Mouse (Mus musculus) liver, postnatal 0 days (tissue): Measurements from ENCODE around the gene Tcf7l2. TPM values are rescaled to one million over a fixed set of nuclear protein-coding genes. Genes with fewer than 3 reads are reported as not detected.

ENCODE experiments used
- ATAC-seq: fragments of 200-750 bp; cut with Nextera tagmentation; 2 replicates; pipeline ENCODE4 v1.8.0; 2017; ENCODE audit warnings: mild to moderate bottlenecking, moderate library complexity
- DNase-seq: peaks from one replicate; pipeline ENCODE4 v3.0.0-alpha.2; 2016
- H3K27ac ChIP-seq: fragments of 300-500 bp; sonication (generic); 2 replicates; pipeline ENCODE4 v1.5.1; 2014; ENCODE audit warnings: antibody characterized with exemption, moderate library complexity, mild to moderate bottlenecking, low read depth
- H3K27me3 ChIP-seq: fragments of 300-500 bp; sonication (generic); 2 replicates; pipeline ENCODE4 v1.6.1; 2014; ENCODE audit warnings: low read length, control low read depth, mixed read lengths; ENCODE audit not compliant: insufficient read depth
- H3K36me3 ChIP-seq: fragments of 300-500 bp; sonication (generic); replicated peaks from 2 replicates; pipeline ENCODE4 v1.6.1; 2014; ENCODE audit warnings: mild to moderate bottlenecking, control low read depth, low read length, moderate library complexity, mixed read lengths; ENCODE audit not compliant: insufficient read depth
- H3K4me1 ChIP-seq: fragments of 300-500 bp; sonication (generic); 2 replicates; pipeline ENCODE4 v1.6.1; 2014; ENCODE audit warnings: antibody characterized with exemption, mild to moderate bottlenecking, control low read depth; ENCODE audit not compliant: insufficient read depth
- H3K4me2 ChIP-seq: fragments of 300-500 bp; sonication (generic); 2 replicates; pipeline ENCODE4 v1.6.1; 2014; ENCODE audit warnings: low read depth, mild to moderate bottlenecking, low read length, moderate library complexity, mixed read lengths
- H3K4me3 ChIP-seq: fragments of 300-500 bp; sonication (generic); 2 replicates; pipeline ENCODE4 v1.5.1; 2014; ENCODE audit warnings: low read depth, low read length
- H3K9ac ChIP-seq: fragments of 300-500 bp; sonication (generic); replicated peaks from 2 replicates; pipeline ENCODE4 v1.6.1; 2014; ENCODE audit warnings: mild to moderate bottlenecking, moderate library complexity
- H3K9me3 ChIP-seq: fragments of 300-500 bp; sonication (generic); 2 replicates; pipeline ENCODE4 v1.6.1; 2016; ENCODE audit warnings: mild to moderate bottlenecking, control low read depth, low read length, mixed read lengths
- CTCF ChIP-seq: sonication (generic); IDR thresholded peaks from 2 replicates; pipeline ENCODE4 v1.5.1; 2016; ENCODE audit warnings: antibody characterized with exemption, low read depth
- EP300 ChIP-seq: IDR thresholded peaks from 2 replicates; pipeline ENCODE4 v1.6.1; 2016; ENCODE audit warnings: antibody characterized with exemption, low read depth, mild to moderate bottlenecking
- WGBS: fragments of 180-500 bp; shearing (Covaris S2); extraction: QIAGEN DNeasy Blood & Tissue Kit; methylation state at CpG from one replicate; pipeline ENCODE4 v1.1.7; 2014; ENCODE audit not compliant: insufficient replicate concordance; 5-methylcytosine and 5-hydroxymethylcytosine counted together
- polyA plus RNA-seq: library from polyadenylated mRNA; unstranded; fragments of >200 nt; fragmentation: Nextera tagmentation; extraction: Ambion mirVana; gene quantifications from 2 replicates; pipeline ENCODE4 v1.2.1, GENCODE M21; 2015

The Tcf7l2 gene
- polyA plus RNA-seq, result 18.8 and 21.6 TPM in 2 replicates

- Histone ChIP-seq H3K9me3 (no peaks in the 10 kb centered on the region), H3K4me2 (peak within 1 kb of the TSS; percentile 73), H3K36me3 (no peaks in the 10 kb centered on the region), H3K4me1 (peaks cover 4% of the 10 kb centered on the region; the same call in 1 of the 2 replicates), H3K27ac (peak within 1 kb of the TSS; percentile 95), H3K27me3 (peaks cover 15% of the 10 kb centered on the region), H3K4me3 (peak within 1 kb of the TSS; percentile 78), H3K9ac (peak within 1 kb of the TSS; percentile 83)
- peak; percentile 82 for ATAC-seq
- peak; percentile 91 for DNase-seq
- WGBS, result under 1% methylated on average over 31 of the region's 42 CpGs
- TF ChIP-seq CTCF (no peak), EP300 (no peak)
Measured at GRCm38 (mm10) chr19:55741439-55741928, at the start of gene Tcf7l2. Gene Tcf7l2 (plus strand): TSS chr19:55741820.

GRCm38 (mm10) chr19:55694651-55695050 lies 47.0 kb upstream of the Tcf7l2 start:
- H3K9me3 ChIP-seq, result no peaks in the 10 kb centered on the region
- no peak overlapping the region for H3K4me2 ChIP-seq
- H3K4me3 ChIP-seq, result no peak overlapping the region
- no peaks in the 10 kb centered on the region for H3K36me3 ChIP-seq
- DNase-seq, result no peak
- TF ChIP-seq CTCF, result no peak
- no peak for TF ChIP-seq EP300
- no peak overlapping the region for H3K27ac ChIP-seq
- H3K27me3 ChIP-seq, result no peaks in the 10 kb centered on the region; the same call in 1 of the 2 replicates
- 51% methylated on average over 13 of the region's 13 CpGs for WGBS
- no peak for ATAC-seq
- no peaks in the 10 kb centered on the region; the same call in 1 of the 2 replicates for H3K4me1 ChIP-seq
- no peak overlapping the region for H3K9ac ChIP-seq

GRCm38 (mm10) chr19:55695418-55695817 lies 46.2 kb upstream of the Tcf7l2 start:
- Histone ChIP-seq H3K9ac (no peak overlapping the region), H3K27ac (no peak overlapping the region), H3K4me1 (peaks cover 5% of the 10 kb centered on the region; the same call in 1 of the 2 replicates), H3K27me3 (no peaks in the 10 kb centered on the region; the same call in 1 of the 2 replicates), H3K4me2 (no peak overlapping the region), H3K36me3 (no peaks in the 10 kb centered on the region), H3K9me3 (no peaks in the 10 kb centered on the region), H3K4me3 (no peak overlapping the region)
- TF ChIP-seq EP300 (no peak), CTCF (no peak)
- DNase-seq (no peak), ATAC-seq (no peak)
- WGBS, result 78% methylated on average over 10 of the region's 10 CpGs

- no peak overlapping the region for H3K4me2 ChIP-seq
- peaks cover 5% of the 10 kb centered on the region; the same call in 1 of the 2 replicates for H3K4me1 ChIP-seq
- H3K27me3 ChIP-seq, result no peaks in the 10 kb centered on the region; the same call in 1 of the 2 replicates
- WGBS, result 65% methylated on average over 5 of the region's 5 CpGs
- DNase-seq, result no peak
- H3K4me3 ChIP-seq, result no peak overlapping the region
- TF ChIP-seq EP300 (no peak), CTCF (no peak)
- no peak overlapping the region for H3K9ac ChIP-seq
- H3K27ac ChIP-seq, result no peak overlapping the region
- H3K9me3 ChIP-seq, result no peaks in the 10 kb centered on the region
- no peak for ATAC-seq
- H3K36me3 ChIP-seq, result no peaks in the 10 kb centered on the region
Measured at GRCm38 (mm10) chr19:55698892-55699291, 42.7 kb upstream of the Tcf7l2 start.

GRCm38 (mm10) chr19:55700214-55700568 lies 41.4 kb upstream of the Tcf7l2 start:
- Histone ChIP-seq H3K4me2 (peak overlapping the region; percentile 50), H3K9ac (0 out of 2 replicates have a peak overlapping the region, but pooled peaks have one; percentile 2), H3K27me3 (no peaks in the 10 kb centered on the region), H3K9me3 (no peaks in the 10 kb centered on the region), H3K36me3 (no peaks in the 10 kb centered on the region), H3K27ac (peak overlapping the region; percentile 82), H3K4me3 (no peak overlapping the region), H3K4me1 (peaks cover 5% of the 10 kb centered on the region; the same call in 1 of the 2 replicates)
- TF ChIP-seq CTCF (no peak), EP300 (no peak)
- WGBS, result 15% methylated on average over 6 of the region's 6 CpGs
- peak; percentile 26 for ATAC-seq
- no peak for DNase-seq

- DNase-seq (peak; percentile 48), ATAC-seq (peak; percentile 70)
- Histone ChIP-seq H3K9ac (0 out of 2 replicates have a peak overlapping the region, but pooled peaks have one; percentile 2), H3K4me3 (no peak overlapping the region; the same call in 1 of the 2 replicates), H3K27ac (peak overlapping the region; percentile 82), H3K4me2 (peak overlapping the region; percentile 50), H3K9me3 (no peaks in the 10 kb centered on the region), H3K4me1 (peaks cover 5% of the 10 kb centered on the region; the same call in 1 of the 2 replicates), H3K27me3 (no peaks in the 10 kb centered on the region), H3K36me3 (no peaks in the 10 kb centered on the region)
- 4% methylated on average over 11 of the region's 11 CpGs for WGBS
- TF ChIP-seq EP300, result no peak
- no peak for TF ChIP-seq CTCF
Measured at GRCm38 (mm10) chr19:55700569-55701282, 40.9 kb upstream of the Tcf7l2 start.
